Mouse (Mus musculus): ENCODE measurements at regions not wholly inside any gene's neighbourhood (a gene's known extent, or its start where the extent isn't known, plus 50 kb on each side); places are given as distances from the start of the nearest gene placed in this dataset.

GRCm38 (mm10) chr12:39936331-39936730, 101.5 kb downstream of the Arl4a start:
- DNase-seq (ENCODE audit: low spot score), result no peak
- 66% methylated on average over 11 of the region's 11 CpGs for WGBS
- no peak overlapping the region for H3K4me3 ChIP-seq (replicated peaks; ENCODE audit: low read depth, low read length)
- TF ChIP-seq CTCF (IDR thresholded peaks at IDR 0.05; ENCODE audit: low read depth), result no peak
- no peaks in the 10 kb centered on the region for H3K36me3 ChIP-seq (ENCODE audit: insufficient read depth, low read length)
- no peak for ATAC-seq (replicated peaks; ENCODE audit: low FRiP score, low read depth)
- no peaks in the 10 kb centered on the region for H3K27me3 ChIP-seq (ENCODE audit: insufficient read depth, low read length)
- no peak overlapping the region for H3K9ac ChIP-seq (ENCODE audit: low read depth, low read length)
- H3K4me1 ChIP-seq (replicated peaks; ENCODE audit: insufficient read depth, low read length), result no peaks in the 10 kb centered on the region
- no peak overlapping the region for H3K27ac ChIP-seq
- H3K9me3 ChIP-seq (replicated peaks; ENCODE audit: low read length), result no peaks in the 10 kb centered on the region
- no peak overlapping the region for H3K4me2 ChIP-seq (ENCODE audit: low read length)

- DNase-seq (ENCODE audit: low spot score), result no peak
- Histone ChIP-seq H3K9me3 (replicated peaks; ENCODE audit: low read length) (no peaks in the 10 kb centered on the region), H3K27me3 (ENCODE audit: insufficient read depth, low read length) (no peaks in the 10 kb centered on the region), H3K9ac (ENCODE audit: low read depth, low read length) (no peak overlapping the region), H3K4me1 (replicated peaks; ENCODE audit: insufficient read depth, low read length) (no peaks in the 10 kb centered on the region), H3K36me3 (ENCODE audit: insufficient read depth, low read length) (no peaks in the 10 kb centered on the region), H3K4me2 (ENCODE audit: low read length) (no peak overlapping the region), H3K27ac (no peak overlapping the region), H3K4me3 (replicated peaks; ENCODE audit: low read depth, low read length) (no peak overlapping the region)
- WGBS, result 80% methylated on average over 12 of the region's 12 CpGs
- TF ChIP-seq CTCF (IDR thresholded peaks at IDR 0.05; ENCODE audit: low read depth), result no peak
- no peak for ATAC-seq (replicated peaks; ENCODE audit: low FRiP score, low read depth)
Observed at GRCm38 (mm10) chr12:39935775-39936174, 102.0 kb downstream of the Arl4a start.

GRCm38 (mm10) chr12:39934877-39935276, 102.9 kb downstream of the Arl4a start:
- Histone ChIP-seq H3K27ac (no peak overlapping the region), H3K9ac (ENCODE audit: low read depth, low read length) (no peak overlapping the region), H3K4me2 (ENCODE audit: low read length) (no peak overlapping the region), H3K27me3 (ENCODE audit: insufficient read depth, low read length) (no peaks in the 10 kb centered on the region), H3K36me3 (ENCODE audit: insufficient read depth, low read length) (no peaks in the 10 kb centered on the region), H3K4me3 (replicated peaks; ENCODE audit: low read depth, low read length) (no peak overlapping the region), H3K9me3 (replicated peaks; ENCODE audit: low read length) (no peaks in the 10 kb centered on the region), H3K4me1 (replicated peaks; ENCODE audit: insufficient read depth, low read length) (no peaks in the 10 kb centered on the region)
- DNase-seq (ENCODE audit: low spot score), result no peak
- TF ChIP-seq CTCF (IDR thresholded peaks at IDR 0.05; ENCODE audit: low read depth), result no peak
- no peak for ATAC-seq (replicated peaks; ENCODE audit: low FRiP score, low read depth)
- WGBS, result 69% methylated on average over 4 of the region's 4 CpGs

- 69% methylated on average over 1 of the region's 1 CpGs for WGBS
- Histone ChIP-seq H3K4me1 (replicated peaks; ENCODE audit: insufficient read depth, low read length) (no peaks in the 10 kb centered on the region), H3K4me3 (replicated peaks; ENCODE audit: low read depth, low read length) (no peak overlapping the region), H3K4me2 (ENCODE audit: low read length) (no peak overlapping the region), H3K36me3 (ENCODE audit: insufficient read depth, low read length) (no peaks in the 10 kb centered on the region), H3K9ac (ENCODE audit: low read depth, low read length) (no peak overlapping the region), H3K27ac (no peak overlapping the region), H3K9me3 (replicated peaks; ENCODE audit: low read length) (no peaks in the 10 kb centered on the region), H3K27me3 (ENCODE audit: insufficient read depth, low read length) (no peaks in the 10 kb centered on the region)
- ATAC-seq (replicated peaks; ENCODE audit: low FRiP score, low read depth) (no peak), DNase-seq (ENCODE audit: low spot score) (peak; percentile 39)
- TF ChIP-seq CTCF (IDR thresholded peaks at IDR 0.05; ENCODE audit: low read depth), result no peak
Observed at GRCm38 (mm10) chr12:39931251-39931650, 106.6 kb downstream of the Arl4a start.

GRCm38 (mm10) chr12:39927902-39928301, 109.9 kb downstream of the Arl4a start:
- H3K9ac ChIP-seq (ENCODE audit: low read depth, low read length), result no peak overlapping the region
- no peaks in the 10 kb centered on the region for H3K36me3 ChIP-seq (ENCODE audit: insufficient read depth, low read length)
- DNase-seq (ENCODE audit: low spot score), result no peak
- H3K27ac ChIP-seq, result no peak overlapping the region
- H3K27me3 ChIP-seq (ENCODE audit: insufficient read depth, low read length), result no peaks in the 10 kb centered on the region
- H3K9me3 ChIP-seq (replicated peaks; ENCODE audit: low read length), result no peaks in the 10 kb centered on the region
- H3K4me1 ChIP-seq (replicated peaks; ENCODE audit: insufficient read depth, low read length), result no peaks in the 10 kb centered on the region
- TF ChIP-seq CTCF (IDR thresholded peaks at IDR 0.05; ENCODE audit: low read depth), result no peak
- H3K4me2 ChIP-seq (ENCODE audit: low read length), result no peak overlapping the region
- H3K4me3 ChIP-seq (replicated peaks; ENCODE audit: low read depth, low read length), result no peak overlapping the region
- no peak for ATAC-seq (replicated peaks; ENCODE audit: low FRiP score, low read depth)

- no peak for DNase-seq (ENCODE audit: low spot score)
- no peak for ATAC-seq (replicated peaks; ENCODE audit: low FRiP score, low read depth)
- no peak for TF ChIP-seq CTCF (IDR thresholded peaks at IDR 0.05; ENCODE audit: low read depth)
- H3K27ac ChIP-seq, result no peak overlapping the region
- H3K9me3 ChIP-seq (replicated peaks; ENCODE audit: low read length), result no peaks in the 10 kb centered on the region
- H3K9ac ChIP-seq (ENCODE audit: low read depth, low read length), result no peak overlapping the region
- 74% methylated on average over 8 of the region's 8 CpGs for WGBS
- H3K4me3 ChIP-seq (replicated peaks; ENCODE audit: low read depth, low read length), result no peak overlapping the region
- H3K4me1 ChIP-seq (replicated peaks; ENCODE audit: insufficient read depth, low read length), result no peaks in the 10 kb centered on the region
- no peaks in the 10 kb centered on the region for H3K36me3 ChIP-seq (ENCODE audit: insufficient read depth, low read length)
- H3K27me3 ChIP-seq (ENCODE audit: insufficient read depth, low read length), result no peaks in the 10 kb centered on the region
- no peak overlapping the region for H3K4me2 ChIP-seq (ENCODE audit: low read length)
Observed at GRCm38 (mm10) chr12:39927014-39927413, 110.8 kb downstream of the Arl4a start.

GRCm38 (mm10) chr12:39921481-39921880, 116.3 kb downstream of the Arl4a start:
- DNase-seq (ENCODE audit: low spot score) (no peak), ATAC-seq (replicated peaks; ENCODE audit: low FRiP score, low read depth) (no peak)
- Histone ChIP-seq H3K27me3 (ENCODE audit: insufficient read depth, low read length) (no peaks in the 10 kb centered on the region), H3K4me1 (replicated peaks; ENCODE audit: insufficient read depth, low read length) (no peaks in the 10 kb centered on the region), H3K9ac (ENCODE audit: low read depth, low read length) (no peak overlapping the region), H3K4me3 (replicated peaks; ENCODE audit: low read depth, low read length) (no peak overlapping the region), H3K9me3 (replicated peaks; ENCODE audit: low read length) (no peaks in the 10 kb centered on the region), H3K4me2 (ENCODE audit: low read length) (no peak overlapping the region), H3K36me3 (ENCODE audit: insufficient read depth, low read length) (no peaks in the 10 kb centered on the region), H3K27ac (no peak overlapping the region)
- 74% methylated on average over 3 of the region's 3 CpGs for WGBS
- TF ChIP-seq CTCF (IDR thresholded peaks at IDR 0.05; ENCODE audit: low read depth), result no peak

Measured in kidney, postnatal 0 days (tissue).